Mouse (Mus musculus) layer of hippocampus, postnatal 10 days (tissue): Measurements from ENCODE around the gene Dock1. TPM values are rescaled to one million over a fixed set of nuclear protein-coding genes. Genes with fewer than 3 reads are reported as not detected.
A peak's percentile ranks its signal among the peaks of the same experiment; 100 is the strongest.

Experiments used
- DNase-seq, 2 experiments: peaks; one replicate each; pipeline ENCODE4 v3.0.0; 2021; ENCODE audit warnings: low spot score in 2 of 2
- total RNA-seq, 2 experiments: library from RNA; stranded (reverse); gene quantifications; 2 replicates each; pipeline ENCODE4 v1.2.3; 2021

Gene Dock1
- total RNA-seq, 2 experiments from 2014 or later, result 27.1 to 27.4 TPM

- peak; percentile 16 to 20 for DNase-seq
These were observed 468.7 kb downstream of the Dock1 start for GRCm38 (mm10) chr7:135139153-135139612.

- no peak for DNase-seq
These were observed 474.3 kb downstream of the Dock1 start for GRCm38 (mm10) chr7:135144731-135145130.

GRCm38 (mm10) chr7:135150926-135151325, 480.5 kb downstream of the Dock1 start:
- DNase-seq, result no peak

GRCm38 (mm10) chr7:135157571-135157970, 487.1 kb downstream of the Dock1 start:
- DNase-seq, result no peak

- DNase-seq, result no peak
These were observed 487.9 kb downstream of the Dock1 start for GRCm38 (mm10) chr7:135158381-135158780.

- no peak for DNase-seq
These were observed 489.2 kb downstream of the Dock1 start for GRCm38 (mm10) chr7:135159606-135160005.

GRCm38 (mm10) chr7:135165155-135165554, 494.7 kb downstream of the Dock1 start:
- peak; percentile 58 to 63 for DNase-seq

GRCm38 (mm10) chr7:135169936-135170335, 499.5 kb downstream of the Dock1 start:
- no peak for DNase-seq

- DNase-seq, result no peak
These were observed 501.8 kb downstream of the Dock1 start for GRCm38 (mm10) chr7:135172219-135172618.

- DNase-seq, result no peak
These were observed 523.7 kb downstream of the Dock1 start for GRCm38 (mm10) chr7:135194190-135194589.

GRCm38 (mm10) chr7:135195631-135196030, 525.2 kb downstream of the Dock1 start:
- no peak for DNase-seq

- no peak for DNase-seq
These were observed 526.4 kb downstream of the Dock1 start for GRCm38 (mm10) chr7:135196828-135197227.

GRCm38 (mm10) chr7:135203920-135204319, 533.5 kb downstream of the Dock1 start:
- no peak for DNase-seq

- DNase-seq, result peak in 1 of 2 experiments; percentile 25
These were observed 534.7 kb downstream of the Dock1 start for GRCm38 (mm10) chr7:135205111-135205510.

- DNase-seq, result no peak
These were observed 538.6 kb downstream of the Dock1 start for GRCm38 (mm10) chr7:135208947-135209567.

GRCm38 (mm10) chr7:135210296-135210695, 539.8 kb downstream of the Dock1 start:
- no peak for DNase-seq

GRCm38 (mm10) chr7:135210831-135211230, 540.4 kb downstream of the Dock1 start:
- no peak for DNase-seq

- no peak for DNase-seq
These were observed 542.1 kb downstream of the Dock1 start for GRCm38 (mm10) chr7:135212505-135212904.

- no peak for DNase-seq
These were observed 551.0 kb downstream of the Dock1 start for GRCm38 (mm10) chr7:135221475-135221874.
